Mouse (Mus musculus) neural tube, embryonic 10.5 days (tissue): ENCODE measurements around the gene Serpinb1c.
"Not testable (repeated sequence)": the region's sequence is repeated elsewhere in the genome, so short reads cannot be mapped to it uniquely, and the experiment has no call there.

Source experiments
- DNase-seq: peaks from one replicate; pipeline ENCODE4 v3.0.0-alpha.2; 2017; ENCODE audit warnings: low spot score; ENCODE audit errors: extremely low spot score

The Serpinb1c gene

DNA sequence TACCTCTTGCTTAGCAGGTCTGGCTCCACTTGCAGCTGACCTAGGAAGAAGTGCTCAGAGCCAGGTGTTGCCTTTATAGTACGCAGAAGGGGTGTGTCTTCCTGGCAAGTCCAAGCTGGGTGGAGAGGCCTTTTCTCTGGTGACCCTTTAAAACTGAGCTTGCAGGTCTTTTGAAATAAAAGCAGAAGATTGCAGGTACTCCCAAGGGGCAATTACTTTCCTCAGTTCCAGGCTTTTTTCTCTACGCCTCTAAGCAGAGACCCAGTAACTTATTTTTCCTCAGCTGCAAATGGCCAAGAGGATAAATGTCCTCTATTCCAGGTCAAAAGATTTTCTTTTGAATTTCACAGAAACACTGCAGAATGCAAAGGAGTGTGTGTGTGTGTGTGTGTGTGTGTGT is at the start of gene Serpinb1c:
Serpinb1c (minus strand) TSS at position 101 of the 400 bp plus-strand sequence.
- no peak for DNase-seq

DNA sequence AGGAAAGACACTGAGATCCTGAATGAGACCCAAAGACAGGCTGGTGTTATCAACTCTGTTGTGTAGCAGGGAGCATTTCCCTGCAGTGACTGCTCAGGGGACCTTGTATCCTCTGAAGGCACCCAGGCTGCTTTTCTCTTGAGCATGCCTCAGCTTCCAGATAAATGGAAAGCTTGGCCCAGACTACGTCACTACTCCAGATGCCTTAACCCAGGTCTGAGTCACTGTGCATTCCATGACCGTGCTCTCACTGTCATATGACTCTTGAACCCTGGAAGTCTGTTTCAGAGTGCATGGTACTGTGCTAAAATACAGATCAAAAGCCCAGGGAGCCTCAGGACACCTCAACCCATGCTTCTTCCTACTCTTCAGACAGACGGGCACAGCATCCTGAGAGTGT is 41.2 kb upstream of the Serpinb1c start:
- DNase-seq, result not testable (repeated sequence)

- DNase-seq, result not testable (repeated sequence)
Measured at GRCm38 (mm10) chr13:32938275-32938674, 40.3 kb upstream of the Serpinb1c start.

DNA sequence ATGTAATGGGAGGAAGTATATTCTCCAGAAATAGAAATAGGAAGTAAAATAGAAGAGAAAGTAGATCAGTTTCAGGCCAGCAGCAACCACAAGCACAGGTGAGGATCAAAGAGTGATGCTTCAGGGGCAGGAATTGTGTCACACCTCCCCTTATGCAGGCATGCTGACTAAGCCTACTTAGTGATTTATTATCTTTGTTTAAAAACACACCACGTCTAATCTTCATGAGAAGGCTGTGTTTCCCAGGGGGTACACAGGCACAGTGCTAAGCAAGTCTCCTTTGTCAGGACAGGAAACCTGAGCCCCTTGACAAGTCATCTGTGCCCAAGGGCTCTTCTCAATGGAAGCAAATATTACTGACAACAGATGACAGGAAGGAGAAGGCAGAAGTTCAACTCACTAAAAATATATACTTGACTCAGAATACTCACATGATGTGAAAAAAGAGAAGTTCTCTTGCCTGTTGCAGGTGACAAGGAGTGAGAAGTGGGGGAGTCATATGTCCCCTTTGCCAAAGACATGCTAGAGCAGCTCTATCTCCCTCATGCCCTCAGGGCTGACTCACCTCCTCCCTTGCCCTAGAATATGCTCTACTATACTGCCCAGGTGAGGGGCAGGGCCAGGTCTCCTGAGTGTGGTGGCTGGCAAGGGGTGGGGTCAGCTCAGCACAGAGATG is 36.8 kb upstream of the Serpinb1c start:
- DNase-seq, result no peak

DNA sequence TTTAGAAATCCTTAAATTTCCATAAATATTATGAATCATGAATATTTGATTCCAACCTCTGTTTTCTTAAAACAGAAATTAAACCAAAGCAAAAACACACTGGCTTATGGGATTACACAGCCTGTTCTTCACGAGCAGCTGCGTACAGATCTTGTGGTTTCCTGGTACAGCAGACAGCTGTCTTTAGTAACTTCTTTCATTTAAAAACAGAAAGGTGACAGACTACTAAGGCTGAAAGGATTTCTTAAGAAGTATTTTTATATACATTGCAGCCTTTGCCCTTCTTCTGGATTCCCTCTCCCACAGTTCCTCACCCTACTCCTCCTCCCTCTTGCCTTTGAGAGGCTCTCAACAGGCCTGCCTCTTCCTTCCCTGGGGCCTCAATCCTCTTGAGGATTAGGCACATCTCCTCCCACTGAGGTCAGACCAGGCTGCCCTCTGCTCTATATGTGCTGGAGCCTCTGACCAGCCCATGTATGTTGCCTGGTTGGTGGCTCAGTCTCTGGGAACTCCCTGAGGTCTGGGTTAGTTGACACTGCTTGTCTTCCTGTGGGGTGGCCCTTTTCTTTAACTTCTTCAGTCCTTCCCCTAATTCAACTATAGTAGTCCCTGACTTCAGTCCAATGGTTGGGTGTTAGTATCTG is 31.2 kb upstream of the Serpinb1c start:
- DNase-seq, result no peak

DNA sequence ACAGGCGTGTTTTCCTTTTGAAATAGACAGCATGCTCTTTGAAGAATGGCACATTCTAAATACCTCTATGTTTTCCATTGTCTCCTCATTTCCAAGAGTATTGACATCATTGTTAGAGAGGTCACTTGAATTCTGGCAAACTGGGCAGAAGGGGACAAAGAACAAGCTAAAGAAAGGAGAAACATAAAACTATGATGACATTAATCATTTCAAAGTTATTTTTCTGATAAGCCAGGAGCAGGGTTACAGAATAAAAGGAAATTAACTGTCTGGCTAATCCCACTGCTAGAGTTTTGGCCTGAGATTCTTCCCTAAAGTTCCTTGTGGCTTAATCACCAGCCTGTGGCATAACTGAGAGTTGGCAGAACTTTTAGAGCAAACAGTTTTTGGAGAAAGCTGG is 29.2 kb upstream of the Serpinb1c start:
- no peak for DNase-seq

GRCm38 (mm10) chr13:32926661-32927060 is 28.6 kb upstream of the Serpinb1c start:
- no peak for DNase-seq

GRCm38 (mm10) chr13:32924578-32925360 is 26.8 kb upstream of the Serpinb1c start:
- no peak for DNase-seq

- DNase-seq, result no peak
Measured at GRCm38 (mm10) chr13:32922622-32923021, 24.6 kb upstream of the Serpinb1c start.

DNA sequence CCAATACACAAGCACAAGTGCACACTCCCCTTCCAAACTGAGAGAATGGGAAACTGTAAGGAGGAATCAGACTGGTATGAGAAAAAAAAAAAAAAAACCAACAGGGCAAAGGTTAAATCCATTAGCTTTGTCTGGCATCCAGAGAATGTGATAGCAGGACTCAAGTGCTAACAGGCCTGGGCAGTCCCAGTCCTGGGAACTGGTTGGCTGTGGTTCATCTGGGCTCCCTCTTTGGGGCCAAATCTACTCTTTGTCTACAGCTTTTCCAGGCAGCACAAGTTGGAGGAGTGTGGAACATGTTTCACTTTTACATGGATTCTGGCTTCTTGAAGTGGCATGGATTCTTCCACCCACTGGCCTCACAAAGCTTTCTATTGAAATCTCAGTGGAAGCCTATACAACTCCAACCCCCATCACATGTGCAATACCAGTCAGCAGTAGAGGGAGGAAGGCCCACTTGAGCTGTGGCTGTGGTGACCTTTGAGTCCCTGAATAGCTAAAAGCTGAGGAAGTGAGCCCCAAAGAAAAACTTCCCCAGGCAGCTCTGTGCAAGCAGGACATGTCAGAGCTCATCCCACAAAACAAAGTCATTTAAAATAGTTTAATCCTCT is 14.9 kb upstream of the Serpinb1c start:
- DNase-seq, result peak; percentile 45

DNA sequence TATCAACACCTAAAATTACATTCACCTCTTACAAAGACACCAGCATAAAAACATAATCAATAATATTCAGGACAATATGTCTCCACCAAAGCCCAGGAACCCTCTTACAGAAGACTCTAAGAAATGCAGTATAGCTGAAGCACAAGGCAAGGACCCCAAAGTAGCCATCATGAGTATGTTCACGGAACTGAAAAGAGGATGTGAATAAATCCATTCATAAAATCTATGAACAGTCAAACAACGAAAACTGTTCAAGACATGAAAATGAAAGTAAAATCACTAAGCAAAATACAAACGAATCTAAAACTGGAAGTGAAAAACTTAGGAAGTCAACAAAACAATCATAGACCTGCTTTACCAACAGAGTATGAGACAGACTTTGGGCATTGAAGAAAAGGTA is 10.2 kb upstream of the Serpinb1c start:
- no peak for DNase-seq

DNA sequence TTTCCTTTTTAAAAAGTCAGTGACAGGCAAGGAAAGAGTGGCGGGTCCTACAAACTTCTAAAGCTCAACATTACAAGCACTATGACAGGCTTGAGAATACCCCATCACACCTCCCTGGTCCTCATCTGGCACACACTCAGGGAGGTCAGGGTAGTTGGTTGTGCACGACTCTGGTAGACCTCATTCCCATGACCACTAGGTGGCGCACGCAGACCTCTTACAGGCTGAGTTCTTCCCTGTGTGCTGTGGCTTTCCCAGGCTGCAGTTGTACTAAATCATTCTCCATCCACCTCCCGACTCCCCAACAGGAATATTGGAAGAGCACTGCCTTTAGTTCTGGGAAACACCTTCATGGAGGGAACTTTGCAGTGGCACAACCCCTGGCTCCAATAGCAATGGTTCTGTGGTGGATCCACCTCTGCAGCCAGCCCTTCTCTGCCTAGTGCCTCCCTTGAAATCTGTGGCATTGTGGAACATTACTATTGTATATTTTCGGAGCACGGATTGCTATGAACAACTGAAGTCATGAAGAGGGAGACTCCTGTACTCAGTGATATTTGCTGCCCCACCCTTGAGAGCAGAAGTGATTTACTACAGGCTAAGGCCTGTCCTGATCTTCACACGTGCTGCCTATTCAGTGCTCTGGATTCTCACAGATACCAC is 5.3 kb upstream of the Serpinb1c start:
- peak; percentile 88 for DNase-seq

- DNase-seq, result peak; percentile 65
Measured at GRCm38 (mm10) chr13:32902481-32903015, 4.5 kb upstream of the Serpinb1c start.

DNA sequence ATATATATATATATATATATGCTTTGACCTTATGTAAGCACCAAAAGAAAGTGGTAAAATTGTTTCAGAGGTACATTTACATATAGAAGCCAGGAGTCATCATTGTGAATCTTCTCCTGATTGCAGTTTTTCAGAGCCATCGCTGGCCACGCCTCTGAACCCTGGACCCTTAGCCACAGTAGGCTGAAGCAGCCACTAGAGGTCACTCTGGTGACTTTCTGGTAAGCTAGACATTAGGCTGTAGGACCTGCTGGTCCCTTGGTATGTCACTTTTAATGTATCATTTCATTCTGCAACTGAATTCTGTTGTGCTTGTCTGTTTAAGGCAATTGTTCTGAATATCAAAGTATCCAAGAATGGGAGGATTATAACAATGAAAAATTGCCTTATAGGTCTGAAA is 2.6 kb upstream of the Serpinb1c start:
- DNase-seq, result peak; percentile 39

- DNase-seq, result not testable (repeated sequence)
Measured at GRCm38 (mm10) chr13:32899114-32899513, 1.1 kb upstream of the Serpinb1c start.

GRCm38 (mm10) chr13:32896931-32897330 is 1.1 kb downstream of the Serpinb1c start:
- no peak for DNase-seq

- no peak for DNase-seq
Measured at GRCm38 (mm10) chr13:32884755-32885154, 13.3 kb downstream of the Serpinb1c start.

DNA sequence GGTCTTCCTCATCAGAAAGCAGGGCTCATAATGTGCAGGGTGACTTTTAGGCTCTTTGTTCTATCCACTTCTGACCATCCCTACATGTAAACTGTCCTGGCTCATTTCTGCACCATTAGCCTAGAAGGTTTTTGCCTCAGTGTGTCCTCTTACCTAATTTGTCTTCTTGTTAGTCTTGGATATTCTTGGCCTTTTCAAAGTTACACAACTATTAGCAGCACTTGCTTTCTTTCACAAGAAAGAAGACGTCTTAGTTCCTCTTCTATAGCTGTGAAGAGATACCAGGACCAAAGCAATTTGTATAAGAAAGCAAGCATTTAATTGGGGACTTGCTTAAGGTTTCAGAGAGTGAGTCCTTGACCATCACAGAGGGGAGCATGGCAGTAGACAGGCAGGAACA is 24.1 kb downstream of the Serpinb1c start:
- DNase-seq, result no peak

DNA sequence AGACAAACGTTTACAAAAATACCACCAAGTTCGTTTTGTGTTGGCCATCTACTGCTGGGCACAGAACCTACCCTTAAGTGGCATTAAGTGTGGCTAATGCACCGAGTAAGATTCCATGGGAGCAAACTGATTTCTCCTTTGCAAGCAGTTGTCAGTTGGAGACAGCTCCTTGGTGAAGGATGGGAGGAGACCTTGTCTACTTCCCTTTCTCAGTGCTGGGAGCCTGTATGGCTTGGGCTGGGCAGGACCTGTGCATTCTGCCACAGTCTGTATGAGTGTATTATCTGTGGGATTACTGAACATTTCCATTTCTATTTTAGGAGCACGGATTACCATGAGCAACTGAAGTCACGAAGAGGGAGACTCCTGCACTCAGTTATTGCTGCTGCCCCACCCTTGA is 29.2 kb downstream of the Serpinb1c start:
- DNase-seq, result no peak

DNA sequence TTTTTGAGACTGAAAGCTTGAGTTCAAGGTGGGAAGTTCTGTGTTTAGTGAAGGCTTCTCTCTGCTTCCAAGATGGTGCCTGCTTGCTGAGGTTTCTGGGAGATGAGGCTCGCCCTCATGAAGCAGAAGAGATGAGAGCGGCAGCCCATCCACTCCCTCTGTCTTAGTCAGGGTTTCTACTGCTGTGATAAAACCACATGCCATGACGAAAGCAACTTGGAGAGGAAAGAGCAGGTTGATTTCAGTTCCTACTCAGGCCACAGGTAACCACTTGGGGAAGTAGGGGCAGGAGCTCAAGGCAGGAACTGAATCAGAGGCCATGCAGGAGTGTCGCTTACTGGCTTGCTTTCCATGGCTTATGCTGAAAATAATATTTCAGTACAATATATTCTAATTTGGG is 29.8 kb downstream of the Serpinb1c start:
- DNase-seq, result not testable (repeated sequence)

GRCm38 (mm10) chr13:32867030-32867429 is 31.0 kb downstream of the Serpinb1c start:
- DNase-seq, result no peak
